ENCODE assay signal across 8 mouse cellular contexts in genomic region chr19:36789873-36790733, GRCm38 (mm10). TPM values are rescaled to one million over a fixed set of nuclear protein-coding genes. Genes with fewer than 3 reads are reported as not detected.
DNase-seq lines count a peak whose midpoint lies in the region; ATAC-seq and TF ChIP-seq lines count a peak whose summit lies in the region.

No protein-coding gene starts in this region.

- 0 out of 2 replicates have a peak, but pooled peaks cover 2% of the 10 kb centered on the region for H3K4me1 ChIP-seq in embryonic fibroblast, embryonic 13.5 days (ENCODE audit: control insufficient read depth, insufficient read depth, low read length)
- peaks cover 10% of the 10 kb centered on the region for H3K4me1 ChIP-seq in neural tube, embryonic 15.5 days

- H3K9me3 ChIP-seq in neural tube, embryonic 15.5 days (replicated peaks) = no peaks in the 10 kb centered on the region

- no peak overlapping the region for H3K4me3 ChIP-seq in embryonic fibroblast, embryonic 13.5 days (ENCODE audit: insufficient read depth, low read length)
- no peak overlapping the region for H3K4me3 ChIP-seq in neural tube, embryonic 15.5 days (replicated peaks)

- peak overlapping the region; percentile 14 for H3K27ac ChIP-seq in embryonic fibroblast, embryonic 13.5 days (ENCODE audit: insufficient read depth, low read length)
- H3K27ac ChIP-seq in neural tube, embryonic 15.5 days (replicated peaks) = peak overlapping the region; percentile 45; the same call in 1 of the 2 replicates

- TF ChIP-seq CTCF in embryonic fibroblast, embryonic 13.5 days (IDR thresholded peaks at IDR 0.05; ENCODE audit: borderline replicate concordance, insufficient read depth, low read length) = no peak

- no peak overlapping the region for H3K9ac ChIP-seq in neural tube, embryonic 15.5 days (replicated peaks)

- ATAC-seq in frontal cortex, adult (ENCODE audit: low TSS enrichment) = peak; percentile 27; the same call in 1 of the 2 replicates
- ATAC-seq in neural tube, embryonic 15.5 days (ENCODE audit: low FRiP score) = peak; percentile 76

- H3K4me2 ChIP-seq in neural tube, embryonic 15.5 days = 0 out of 2 replicates have a peak overlapping the region, but pooled peaks have one; percentile 5

- TF ChIP-seq POLR2A in embryonic fibroblast, embryonic 13.5 days (IDR thresholded peaks at IDR 0.05; ENCODE audit: low read depth, low read length) = no peak

- 42% methylated on average over 17 of the region's 17 CpGs for WGBS in neural tube, embryonic 15.5 days

- H3K36me3 ChIP-seq in neural tube, embryonic 15.5 days = no peaks in the 10 kb centered on the region

- no peak for DNase-seq in frontal cortex, postnatal 25 days (ENCODE audit: low spot score in 2 of 2)
- DNase-seq in NIH3T3 (ENCODE audit: low read depth) = peak; percentile 93
- DNase-seq in kidney, adult 9 months = peak; percentile 79
- DNase-seq in retina, embryonic 14.5 days (ENCODE audit: low spot score) = no peak
- DNase-seq in spleen, postnatal 36 days (ENCODE audit: low spot score in 2 of 2) = no peak

- no peaks in the 10 kb centered on the region for H3K27me3 ChIP-seq in neural tube, embryonic 15.5 days (replicated peaks)

RNA-seq across cellular contexts. Expression of gene Tnks2, which starts 43.9 kb away (rescaled TPM):
- polyA plus RNA-seq in embryonic fibroblast, embryonic 13.5 days (2011; ENCODE audit: insufficient read length, low read depth, missing spikeins) = 184 and 201 TPM in 2 replicates
- 36.5 and 36.6 TPM in 2 replicates for polyA plus RNA-seq in neural tube, embryonic 15.5 days (2015; fragmentation: Nextera tagmentation; extraction: Ambion mirVana)

RNA-seq across cellular contexts. Expression of gene Ppp1r3c, which starts 53.6 kb away (rescaled TPM):
- polyA plus RNA-seq in embryonic fibroblast, embryonic 13.5 days (2011; ENCODE audit: insufficient read length, low read depth, missing spikeins) = 3.2 and 4.9 TPM in 2 replicates
- 21.9 and 24.6 TPM in 2 replicates for polyA plus RNA-seq in neural tube, embryonic 15.5 days (2015; fragmentation: Nextera tagmentation; extraction: Ambion mirVana)

Comparison
In these comparisons a context has a peak if more than half of its experiments do, and no peak if none do; other contexts are left out.
1. DNase-seq: peak in NIH3T3 (single experiment) and kidney, adult 9 months (single experiment); none in frontal cortex, postnatal 25 days (0 of 2), retina, embryonic 14.5 days (single experiment) and spleen, postnatal 36 days (0 of 2).